Mouse (Mus musculus): Measurements from ENCODE around the gene Rfc5.

DNA sequence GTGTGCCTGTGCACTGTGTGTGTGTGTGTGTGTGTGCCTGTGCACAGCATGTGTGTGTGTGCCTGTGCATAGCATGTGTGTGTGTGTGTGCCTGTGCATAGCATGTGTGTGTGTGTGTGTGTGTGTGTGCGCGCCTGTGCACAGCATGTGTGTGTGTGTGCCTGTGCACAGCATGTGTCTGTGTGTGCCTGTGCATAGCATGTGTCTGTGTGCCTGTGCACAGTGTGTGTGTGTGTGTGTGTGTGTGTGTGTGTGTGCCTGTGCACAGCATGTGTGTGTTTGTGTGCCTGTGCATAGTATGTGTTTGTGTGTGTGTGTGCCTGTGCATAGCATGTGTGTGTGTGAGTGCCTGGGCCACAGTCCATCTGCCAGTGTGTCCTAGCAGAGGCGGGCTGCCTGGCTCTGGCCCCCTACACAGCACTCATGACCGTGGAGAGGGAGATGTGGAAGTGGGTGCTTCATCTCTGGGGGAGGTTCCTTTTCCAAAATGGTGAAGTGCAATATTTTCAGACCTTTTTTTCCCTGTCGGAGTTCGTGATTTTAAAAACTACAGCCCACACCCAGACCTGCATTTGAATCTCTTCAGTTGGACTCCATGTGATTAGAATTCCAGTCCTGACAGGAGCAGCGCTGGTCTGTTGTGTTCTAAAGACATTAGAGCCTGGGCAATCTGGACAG, 14.3 kb downstream of the Rfc5 start:
- TF ChIP-seq TAL1 (IDR thresholded peaks at IDR 0.05; ENCODE audit: low read length), result no peak
- TF ChIP-seq GATA1 (IDR thresholded peaks at IDR 0.05; ENCODE audit: low read length), result no peak

All from erythroblast, embryonic 14.5 days (primary cell).